Mouse (Mus musculus) midbrain, embryonic 13.5 days (tissue): ENCODE results near the gene Insl6. TPM values are rescaled to one million over a fixed set of nuclear protein-coding genes. Genes with fewer than 3 reads are reported as not detected.

Source experiments
- ATAC-seq: fragments of 200-750 bp; cut with Nextera tagmentation; 2 replicates; pipeline ENCODE4 v1.8.0; 2017; ENCODE audit warnings: mild to moderate bottlenecking, moderate TSS enrichment, moderate library complexity
- H3K27ac ChIP-seq: fragments of 300-500 bp; sonication (generic); 2 replicates; pipeline ENCODE4 v1.5.1; 2015; ENCODE audit warnings: inconsistent platforms, mild to moderate bottlenecking, moderate library complexity
- H3K27me3 ChIP-seq: fragments of 300-500 bp; sonication (generic); 2 replicates; pipeline ENCODE4 v1.6.1; 2015; ENCODE audit warnings: mild to moderate bottlenecking, inconsistent platforms
- H3K36me3 ChIP-seq: fragments of 300-500 bp; sonication (generic); 2 replicates; pipeline ENCODE4 v1.6.1; 2015; ENCODE audit warnings: mild to moderate bottlenecking, inconsistent platforms
- H3K4me1 ChIP-seq: fragments of 300-500 bp; sonication (generic); replicated peaks from 2 replicates; pipeline ENCODE4 v1.6.1; 2015; ENCODE audit warnings: inconsistent platforms
- H3K4me2 ChIP-seq: fragments of 300-500 bp; sonication (generic); replicated peaks from 2 replicates; pipeline ENCODE4 v1.6.1; 2015; ENCODE audit warnings: moderate library complexity, mild to moderate bottlenecking, inconsistent platforms
- H3K4me3 ChIP-seq: fragments of 300-500 bp; sonication (generic); replicated peaks from 2 replicates; pipeline ENCODE4 v1.5.1; 2015; ENCODE audit warnings: mild to moderate bottlenecking, inconsistent platforms
- H3K9ac ChIP-seq: fragments of 300-500 bp; sonication (generic); replicated peaks from 2 replicates; pipeline ENCODE4 v1.6.1; 2015; ENCODE audit warnings: mild to moderate bottlenecking, inconsistent platforms
- H3K9me3 ChIP-seq: fragments of 300-500 bp; sonication (generic); 2 replicates; pipeline ENCODE4 v1.6.1; 2016; ENCODE audit warnings: mild to moderate bottlenecking, inconsistent platforms
- WGBS: fragments of 180-500 bp; shearing (Covaris S2); methylation state at CpG from one replicate; pipeline ENCODE4 v1.1.7; 2015; 5-methylcytosine and 5-hydroxymethylcytosine counted together
- polyA plus RNA-seq: library from polyadenylated mRNA; unstranded; fragments of >200 nt; fragmentation: Nextera tagmentation; extraction: Ambion mirVana; gene quantifications from 2 replicates; pipeline ENCODE4 v1.2.1, GENCODE M21; 2015

Gene Insl6
- polyA plus RNA-seq, 1 experiment from 2014 or later = 2.9 TPM

DNA sequence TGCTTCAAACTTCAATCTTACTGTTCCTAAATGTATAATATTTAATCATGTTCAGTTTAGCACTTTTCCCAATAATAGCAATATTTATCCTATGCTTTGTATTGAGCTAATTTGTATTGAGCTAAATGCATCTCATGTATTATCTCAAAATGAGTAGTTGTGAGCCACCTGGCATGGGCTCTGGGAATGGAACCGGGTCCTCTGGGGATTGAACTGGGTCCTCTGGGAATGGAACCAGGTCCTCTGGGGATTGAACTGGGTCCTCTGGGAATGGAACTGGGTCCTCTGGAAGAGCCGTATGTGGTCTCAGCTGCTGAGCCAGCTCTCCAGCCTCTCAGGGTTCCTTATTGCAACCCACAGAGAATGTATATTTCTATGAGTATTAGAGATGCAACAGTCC is 23.0 kb downstream of the Insl6 start:
- WGBS = 93% methylated on average over 2 of the region's 2 CpGs
- H3K4me3 ChIP-seq = no peak overlapping the region
- no peak for ATAC-seq
- H3K36me3 ChIP-seq = peaks cover 48% of the 10 kb centered on the region
- H3K4me1 ChIP-seq = no peaks in the 10 kb centered on the region
- H3K4me2 ChIP-seq = no peak overlapping the region
- H3K9me3 ChIP-seq = no peaks in the 10 kb centered on the region
- no peak overlapping the region for H3K9ac ChIP-seq
- no peaks in the 10 kb centered on the region for H3K27me3 ChIP-seq
- no peak overlapping the region for H3K27ac ChIP-seq

DNA sequence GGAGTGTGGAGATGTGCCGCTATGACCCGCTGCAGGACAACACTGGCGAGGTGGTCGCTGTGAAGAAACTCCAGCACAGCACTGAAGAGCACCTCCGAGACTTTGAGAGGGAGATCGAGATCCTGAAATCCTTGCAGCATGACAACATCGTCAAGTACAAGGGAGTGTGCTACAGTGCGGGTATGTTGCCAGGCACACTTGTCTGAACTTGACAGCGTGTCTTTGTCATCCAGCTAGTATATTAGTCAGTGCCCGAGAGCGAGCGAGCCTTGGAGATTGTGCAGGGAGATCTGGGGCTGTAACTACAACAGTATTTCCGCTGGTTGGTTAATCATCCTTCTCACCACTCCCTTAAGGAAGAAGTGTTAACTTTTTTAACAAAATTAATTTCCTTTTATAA is 24.2 kb downstream of the Insl6 start:
- Histone ChIP-seq H3K36me3 (peaks cover 58% of the 10 kb centered on the region), H3K4me3 (no peak overlapping the region), H3K27ac (no peak overlapping the region), H3K9ac (no peak overlapping the region), H3K9me3 (no peaks in the 10 kb centered on the region), H3K4me1 (no peaks in the 10 kb centered on the region), H3K27me3 (no peaks in the 10 kb centered on the region), H3K4me2 (no peak overlapping the region)
- WGBS = 91% methylated on average over 13 of the region's 13 CpGs
- no peak for ATAC-seq

DNA sequence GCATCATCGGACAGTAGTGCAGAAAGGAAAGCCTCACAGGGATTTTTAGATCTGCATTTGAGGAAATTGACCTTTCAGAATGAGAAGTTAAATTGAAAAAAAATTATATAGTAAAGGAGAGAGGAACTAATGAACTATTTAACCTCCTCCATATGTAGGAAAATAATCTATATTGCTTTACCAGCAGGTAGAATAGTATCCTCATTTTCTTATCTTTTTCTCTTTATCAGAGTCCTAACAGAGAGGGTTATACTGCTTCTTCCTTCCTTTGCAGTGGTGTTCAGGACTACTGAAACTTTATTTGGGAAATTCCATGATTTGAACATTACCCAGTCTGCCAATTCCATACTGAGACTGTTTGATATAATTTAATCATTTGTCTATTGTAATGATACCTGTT is 27.8 kb downstream of the Insl6 start:
- ATAC-seq = no peak
- Histone ChIP-seq H3K27ac (no peak overlapping the region), H3K27me3 (no peaks in the 10 kb centered on the region), H3K4me3 (no peak overlapping the region), H3K36me3 (peaks cover 53% of the 10 kb centered on the region), H3K4me1 (no peaks in the 10 kb centered on the region), H3K4me2 (no peak overlapping the region), H3K9ac (no peak overlapping the region), H3K9me3 (no peaks in the 10 kb centered on the region)
- 96% methylated on average over 1 of the region's 1 CpGs for WGBS

DNA sequence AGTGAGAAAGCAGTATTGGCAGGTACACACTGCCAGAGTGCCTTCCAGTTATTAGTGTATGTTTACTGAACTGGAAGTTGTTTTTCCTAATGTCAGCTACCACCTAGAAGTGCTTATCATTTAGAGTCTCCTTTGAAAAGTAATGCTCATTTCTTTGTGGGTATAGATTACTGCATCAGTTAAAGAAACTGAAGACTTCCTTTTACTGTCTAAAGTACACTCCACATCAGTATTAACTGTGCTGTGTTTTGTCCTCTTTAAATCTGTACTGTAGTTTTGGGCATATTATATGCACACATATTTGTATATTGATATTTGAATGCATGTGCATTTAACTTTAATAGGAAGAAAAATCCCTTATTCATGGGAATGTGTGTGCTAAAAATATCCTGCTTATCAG is 29.0 kb downstream of the Insl6 start:
- H3K4me3 ChIP-seq = no peak overlapping the region
- no peak overlapping the region for H3K9ac ChIP-seq
- H3K9me3 ChIP-seq = no peaks in the 10 kb centered on the region
- no peak overlapping the region for H3K27ac ChIP-seq
- H3K36me3 ChIP-seq = peaks cover 59% of the 10 kb centered on the region
- H3K4me1 ChIP-seq = no peaks in the 10 kb centered on the region
- no peak for ATAC-seq
- H3K4me2 ChIP-seq = no peak overlapping the region
- no peaks in the 10 kb centered on the region for H3K27me3 ChIP-seq

DNA sequence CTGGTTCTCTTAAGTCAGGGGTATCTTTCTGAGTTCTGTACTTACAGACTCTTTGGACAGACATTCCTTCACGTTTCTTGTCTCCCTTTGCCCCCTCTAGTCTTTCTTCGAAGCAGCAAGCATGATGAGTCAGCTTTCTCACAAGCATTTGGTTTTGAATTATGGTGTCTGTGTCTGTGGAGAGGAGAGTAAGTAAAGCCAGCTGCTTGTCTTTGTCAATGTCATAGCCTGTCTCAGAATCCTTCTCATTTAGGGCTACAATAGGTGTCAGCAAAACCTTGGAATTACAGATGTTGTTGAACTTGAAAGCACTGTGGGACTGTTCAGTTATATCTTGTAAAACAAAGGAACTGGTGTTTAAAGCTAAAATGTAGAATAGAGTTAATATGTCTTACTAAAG is 30.4 kb downstream of the Insl6 start:
- Histone ChIP-seq H3K36me3 (peaks cover 56% of the 10 kb centered on the region), H3K4me3 (no peak overlapping the region)
- ATAC-seq = no peak

DNA sequence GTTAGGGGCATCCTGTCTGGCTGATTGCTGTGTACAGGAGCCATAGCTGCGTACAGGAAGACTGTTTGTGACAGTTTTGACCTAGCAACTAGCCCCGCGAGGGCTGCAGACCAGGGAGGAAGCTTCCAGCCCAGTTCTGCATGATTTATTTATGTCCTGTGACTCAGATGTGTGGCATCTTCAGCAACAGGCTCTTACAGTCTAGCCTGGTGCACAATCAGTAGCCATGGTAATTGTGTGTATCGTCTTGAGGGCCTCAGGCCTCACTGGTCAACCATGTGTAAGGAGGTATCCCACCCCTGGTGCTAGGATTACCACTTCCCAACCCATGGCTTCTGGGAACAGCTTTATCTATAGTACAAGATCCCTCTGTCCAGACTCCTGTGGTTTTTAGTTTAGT is 32.6 kb downstream of the Insl6 start:
- 78% methylated on average over 4 of the region's 4 CpGs for WGBS
- Histone ChIP-seq H3K27me3 (no peaks in the 10 kb centered on the region), H3K9me3 (no peaks in the 10 kb centered on the region), H3K4me2 (no peak overlapping the region), H3K4me3 (no peak overlapping the region), H3K27ac (no peak overlapping the region), H3K9ac (no peak overlapping the region), H3K36me3 (peaks cover 53% of the 10 kb centered on the region), H3K4me1 (no peaks in the 10 kb centered on the region)
- ATAC-seq = no peak

More for the DNA sequence above, 30.4 kb downstream of the Insl6 start:
- no peaks in the 10 kb centered on the region for H3K9me3 ChIP-seq
- no peak overlapping the region for H3K27ac ChIP-seq
- H3K27me3 ChIP-seq = no peaks in the 10 kb centered on the region
- 65% methylated on average over 2 of the region's 2 CpGs for WGBS
- no peak overlapping the region for H3K4me2 ChIP-seq
- H3K9ac ChIP-seq = no peak overlapping the region
- H3K4me1 ChIP-seq = no peaks in the 10 kb centered on the region

DNA sequence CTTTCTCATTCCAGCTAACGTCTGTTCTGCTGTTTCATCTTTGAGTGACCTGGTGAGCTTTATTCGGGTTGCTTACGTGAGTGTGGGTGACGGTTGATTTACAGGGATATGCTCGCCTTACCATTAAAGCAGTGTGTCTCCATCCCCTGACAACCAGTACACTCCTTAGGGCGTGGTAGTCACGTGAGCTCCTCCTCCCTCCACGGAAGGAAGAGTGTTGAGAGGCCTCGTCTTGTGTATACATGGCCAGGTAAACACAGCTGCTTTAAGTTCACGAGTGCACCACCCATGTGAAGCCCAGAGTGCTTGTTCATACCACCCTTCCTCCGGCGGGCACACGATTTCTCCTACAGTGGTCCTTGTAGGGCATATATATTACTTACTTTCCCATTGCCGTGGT is 33.6 kb downstream of the Insl6 start:
- Histone ChIP-seq H3K9me3 (no peaks in the 10 kb centered on the region), H3K4me3 (no peak overlapping the region), H3K4me2 (no peak overlapping the region), H3K36me3 (peaks cover 48% of the 10 kb centered on the region), H3K9ac (no peak overlapping the region), H3K27me3 (no peaks in the 10 kb centered on the region), H3K27ac (no peak overlapping the region), H3K4me1 (no peaks in the 10 kb centered on the region)
- ATAC-seq = no peak
- 89% methylated on average over 14 of the region's 14 CpGs for WGBS

DNA sequence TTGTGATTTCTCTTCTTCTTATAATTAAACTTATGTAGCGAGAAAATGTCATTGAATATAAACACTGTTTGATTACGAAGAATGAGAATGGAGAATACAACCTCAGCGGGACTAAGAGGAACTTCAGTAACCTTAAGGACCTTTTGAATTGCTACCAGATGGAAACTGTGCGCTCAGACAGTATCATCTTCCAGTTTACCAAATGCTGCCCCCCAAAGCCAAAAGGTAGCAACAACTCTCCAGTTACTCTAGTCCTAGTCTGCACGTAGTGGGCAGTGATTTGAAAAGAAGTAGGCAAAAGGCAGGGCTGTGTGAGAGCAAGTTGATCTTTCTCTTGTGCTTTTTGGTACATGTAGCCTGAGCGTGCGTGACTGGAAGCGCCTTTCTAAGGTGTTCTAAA is 37.3 kb downstream of the Insl6 start:
- ATAC-seq = no peak
- Histone ChIP-seq H3K9me3 (no peaks in the 10 kb centered on the region), H3K4me2 (no peak overlapping the region), H3K9ac (no peak overlapping the region), H3K27me3 (no peaks in the 10 kb centered on the region), H3K27ac (no peak overlapping the region), H3K4me3 (no peak overlapping the region), H3K36me3 (peaks cover 37% of the 10 kb centered on the region), H3K4me1 (peaks cover 11% of the 10 kb centered on the region)
- WGBS = 73% methylated on average over 8 of the region's 8 CpGs

DNA sequence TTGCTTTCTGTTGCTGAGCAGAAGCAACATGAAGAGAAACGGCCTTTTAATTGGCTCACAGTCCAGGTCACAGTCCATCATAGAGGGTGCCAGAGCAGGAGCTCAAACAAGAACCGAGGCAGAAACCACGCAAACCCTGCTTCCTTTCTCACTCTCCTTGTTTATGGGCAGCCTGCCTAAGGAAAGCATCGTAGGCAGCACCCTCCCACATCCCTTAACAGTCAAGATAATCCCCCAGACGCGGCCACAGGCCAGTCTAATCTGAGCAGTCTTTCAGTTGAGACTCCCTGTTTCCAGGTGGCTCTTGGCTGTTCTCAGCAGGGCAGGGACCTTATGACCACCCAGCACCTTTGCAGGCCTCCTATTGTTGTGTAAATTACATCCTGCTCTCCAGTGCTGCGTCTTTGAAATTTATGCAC is 39.7 kb downstream of the Insl6 start:
- no peak overlapping the region for H3K4me3 ChIP-seq
- no peak overlapping the region for H3K4me2 ChIP-seq
- peaks cover 25% of the 10 kb centered on the region for H3K36me3 ChIP-seq
- ATAC-seq = peak; percentile 77
- H3K9me3 ChIP-seq = no peaks in the 10 kb centered on the region
- no peak overlapping the region for H3K9ac ChIP-seq
- H3K27me3 ChIP-seq = no peaks in the 10 kb centered on the region
- H3K4me1 ChIP-seq = peaks cover 11% of the 10 kb centered on the region
- H3K27ac ChIP-seq = peak overlapping the region; percentile 35; the same call in 1 of the 2 replicates
- 6% methylated on average over 7 of the region's 7 CpGs for WGBS

DNA sequence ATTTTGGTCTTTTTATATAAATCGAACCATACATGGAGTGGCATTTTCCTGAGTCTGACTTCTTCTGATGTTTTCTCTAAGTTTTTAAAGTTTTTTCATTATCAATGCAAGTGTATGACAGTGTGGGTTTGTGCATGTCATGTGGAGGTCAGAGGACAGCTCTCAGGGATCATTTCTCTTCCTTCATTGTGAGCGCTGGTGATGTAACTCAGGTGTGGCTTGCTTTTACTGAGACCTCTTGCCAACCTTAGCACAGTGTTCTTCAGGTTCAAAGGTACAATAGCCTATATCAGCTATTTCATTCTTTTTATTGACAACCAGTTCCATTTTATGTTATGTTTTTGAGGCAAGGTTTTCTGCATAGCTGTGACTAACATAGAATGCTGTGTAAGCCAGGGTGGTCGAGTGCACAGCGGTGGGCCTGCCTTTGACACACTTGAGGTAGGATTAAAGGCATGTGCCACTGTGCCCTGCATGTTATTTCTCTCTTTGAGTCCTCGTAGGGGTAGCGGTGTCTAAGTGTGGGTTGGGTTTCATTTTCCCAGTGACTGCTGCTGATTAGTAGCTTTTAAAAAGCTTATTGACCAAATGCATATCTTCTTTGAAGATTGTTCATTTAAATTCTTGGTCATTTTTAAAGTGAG is 46.1 kb downstream of the Insl6 start:
- H3K36me3 ChIP-seq = peaks cover 29% of the 10 kb centered on the region
- WGBS = 80% methylated on average over 6 of the region's 6 CpGs

DNA sequence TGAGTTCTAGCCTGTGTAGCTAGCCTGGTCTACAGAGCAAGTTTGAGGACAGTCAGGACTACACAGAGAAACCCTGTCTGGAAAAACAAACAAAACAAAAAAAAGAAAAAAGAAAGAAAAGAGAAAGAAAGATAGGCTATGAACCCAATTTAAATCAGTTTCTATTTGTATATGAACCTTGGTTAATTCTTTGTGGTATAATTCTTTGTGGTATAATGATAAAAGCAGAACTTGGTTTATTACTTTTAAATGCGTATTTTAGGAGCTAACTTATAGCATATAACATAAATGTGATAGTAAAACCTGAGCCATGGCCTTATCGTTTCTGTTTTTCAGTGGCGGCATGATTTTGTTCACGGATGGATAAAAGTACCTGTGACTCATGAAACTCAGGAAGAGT is 48.7 kb downstream of the Insl6 start:
- H3K36me3 ChIP-seq = peaks cover 25% of the 10 kb centered on the region
- no peak for ATAC-seq
- no peaks in the 10 kb centered on the region for H3K9me3 ChIP-seq
- WGBS = 98% methylated on average over 4 of the region's 4 CpGs
- H3K4me3 ChIP-seq = no peak overlapping the region
- H3K4me2 ChIP-seq = no peak overlapping the region
- no peak overlapping the region for H3K27ac ChIP-seq
- H3K4me1 ChIP-seq = no peaks in the 10 kb centered on the region
- no peak overlapping the region for H3K9ac ChIP-seq
- H3K27me3 ChIP-seq = no peaks in the 10 kb centered on the region

More for the DNA sequence above, 46.1 kb downstream of the Insl6 start:
- no peak for ATAC-seq
- Histone ChIP-seq H3K9ac (no peak overlapping the region), H3K4me1 (no peaks in the 10 kb centered on the region), H3K27ac (no peak overlapping the region), H3K9me3 (no peaks in the 10 kb centered on the region), H3K4me3 (no peak overlapping the region), H3K27me3 (no peaks in the 10 kb centered on the region), H3K4me2 (no peak overlapping the region)

DNA sequence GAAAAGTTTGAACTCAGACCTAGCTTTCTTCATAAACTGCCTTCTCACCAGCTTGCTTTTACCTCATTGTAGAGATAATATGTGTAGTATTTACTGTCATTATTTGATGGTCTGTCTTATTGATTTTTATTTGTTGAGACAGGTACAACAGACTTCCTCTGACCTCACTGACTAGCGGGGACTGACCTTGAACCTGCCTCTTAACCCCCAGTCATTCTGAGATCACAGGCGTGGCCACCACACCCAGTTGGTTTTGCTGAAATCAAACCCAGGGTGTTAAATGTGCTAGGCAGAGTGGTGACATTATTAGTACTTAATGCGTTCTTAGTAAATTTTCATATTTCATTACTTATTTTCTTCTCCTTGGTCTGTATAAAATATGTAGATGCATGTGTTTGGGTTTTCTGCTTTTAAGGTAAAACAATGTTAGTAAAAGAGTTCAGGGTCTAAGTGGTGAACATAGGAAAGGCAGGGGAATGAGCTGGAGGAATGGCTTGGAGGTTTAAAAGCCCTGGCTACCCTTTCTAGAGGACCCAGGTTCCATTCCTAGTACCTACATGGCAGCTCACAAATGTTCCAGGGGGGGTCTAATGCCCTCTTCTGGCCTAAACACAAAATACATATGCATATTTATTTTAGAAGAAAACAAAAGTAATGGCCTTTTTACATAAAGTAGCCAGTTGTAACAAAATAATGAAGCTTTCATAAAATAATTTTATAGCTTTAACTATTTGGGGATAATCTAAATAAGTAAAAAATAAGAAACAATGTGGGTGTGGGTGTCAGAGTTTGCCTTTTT is 52.9 kb downstream of the Insl6 start:
- Histone ChIP-seq H3K4me1 (peaks cover 7% of the 10 kb centered on the region), H3K27ac (no peak overlapping the region), H3K4me3 (no peak overlapping the region), H3K9me3 (no peaks in the 10 kb centered on the region), H3K27me3 (no peaks in the 10 kb centered on the region), H3K4me2 (no peak overlapping the region), H3K36me3 (peaks cover 11% of the 10 kb centered on the region), H3K9ac (no peak overlapping the region)
- ATAC-seq = no peak
- WGBS = 94% methylated on average over 3 of the region's 3 CpGs
